Mouse (Mus musculus): Measurements from ENCODE around the gene Zfyve26. TPM values are rescaled to one million over a fixed set of nuclear protein-coding genes. Genes with fewer than 3 reads are reported as not detected.

The Zfyve26 gene
- polyA plus RNA-seq, 1 experiment from 2014 or later: 12.5 TPM

DNA sequence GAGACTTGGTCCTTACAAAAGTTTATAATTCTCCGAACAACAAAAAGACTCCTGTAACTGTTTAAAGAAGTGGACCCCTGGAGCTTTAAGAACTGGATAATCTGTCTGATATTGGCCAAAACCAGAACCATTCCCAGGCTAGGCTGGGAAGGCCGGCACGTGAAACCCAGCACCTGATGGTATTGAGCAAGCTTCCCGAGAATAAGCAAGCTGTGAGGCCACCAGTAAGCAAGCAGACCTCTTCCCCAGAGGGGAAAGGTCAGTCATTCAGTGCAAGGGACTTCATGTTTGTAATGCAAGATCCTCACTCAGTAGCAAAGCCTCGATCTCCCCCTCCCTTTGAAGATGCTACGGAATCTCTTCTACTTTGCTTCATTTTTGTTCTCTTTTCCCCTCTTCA, 3.2 kb downstream of the Zfyve26 start:
- Histone ChIP-seq H3K4me3 (ENCODE audit: low read depth, low read length) (no peak overlapping the region), H3K4me2 (ENCODE audit: low read depth) (no peak overlapping the region), H3K9me3 (ENCODE audit: control insufficient read depth, low read length) (no peaks in the 10 kb centered on the region), H3K9ac (ENCODE audit: low read length) (no peak overlapping the region), H3K27me3 (ENCODE audit: control insufficient read depth, insufficient read depth, low read length) (no peaks in the 10 kb centered on the region), H3K36me3 (ENCODE audit: control insufficient read depth, insufficient read depth, low read length) (no peaks in the 10 kb centered on the region), H3K4me1 (ENCODE audit: control insufficient read depth, insufficient read depth, low read length) (peaks cover 6% of the 10 kb centered on the region), H3K27ac (ENCODE audit: low read depth, low read length) (no peak overlapping the region)
- WGBS: 84% methylated on average over 6 of the region's 6 CpGs
- DNase-seq (ENCODE audit: low spot score): no peak
- ATAC-seq (ENCODE audit: insufficient read depth, low FRiP score, low TSS enrichment): no peak

DNA sequence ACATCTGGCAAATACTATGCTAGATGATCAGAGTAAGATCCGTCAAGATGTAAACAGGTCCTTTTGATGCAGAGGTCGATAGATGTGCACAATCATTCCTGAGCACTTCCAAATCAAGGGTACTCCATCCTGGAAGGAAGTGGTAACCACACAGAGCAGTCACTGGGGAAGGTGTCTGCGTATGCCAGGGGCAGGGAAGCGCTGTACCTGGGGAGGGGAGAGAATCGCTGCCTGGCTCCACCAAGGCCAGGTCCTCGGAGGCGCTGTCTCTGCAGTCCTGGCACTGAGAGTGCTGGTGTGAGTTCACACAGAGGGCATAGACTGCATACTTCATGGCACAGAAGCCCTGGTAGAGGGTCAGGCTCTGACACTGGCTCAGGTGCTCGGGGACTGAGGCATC, 13.5 kb downstream of the Zfyve26 start:
- no peak for DNase-seq (ENCODE audit: low spot score)
- ATAC-seq (ENCODE audit: insufficient read depth, low FRiP score, low TSS enrichment): no peak
- H3K9me3 ChIP-seq (ENCODE audit: control insufficient read depth, low read length): no peaks in the 10 kb centered on the region
- peaks cover 17% of the 10 kb centered on the region for H3K36me3 ChIP-seq (ENCODE audit: control insufficient read depth, insufficient read depth, low read length)
- no peak overlapping the region for H3K27ac ChIP-seq (ENCODE audit: low read depth, low read length)
- no peaks in the 10 kb centered on the region for H3K4me1 ChIP-seq (ENCODE audit: control insufficient read depth, insufficient read depth, low read length)
- H3K4me2 ChIP-seq (ENCODE audit: low read depth): no peak overlapping the region
- no peaks in the 10 kb centered on the region for H3K27me3 ChIP-seq (ENCODE audit: control insufficient read depth, insufficient read depth, low read length)
- 95% methylated on average over 8 of the region's 8 CpGs for WGBS
- no peak overlapping the region for H3K4me3 ChIP-seq (ENCODE audit: low read depth, low read length)
- no peak overlapping the region for H3K9ac ChIP-seq (ENCODE audit: low read length)

DNA sequence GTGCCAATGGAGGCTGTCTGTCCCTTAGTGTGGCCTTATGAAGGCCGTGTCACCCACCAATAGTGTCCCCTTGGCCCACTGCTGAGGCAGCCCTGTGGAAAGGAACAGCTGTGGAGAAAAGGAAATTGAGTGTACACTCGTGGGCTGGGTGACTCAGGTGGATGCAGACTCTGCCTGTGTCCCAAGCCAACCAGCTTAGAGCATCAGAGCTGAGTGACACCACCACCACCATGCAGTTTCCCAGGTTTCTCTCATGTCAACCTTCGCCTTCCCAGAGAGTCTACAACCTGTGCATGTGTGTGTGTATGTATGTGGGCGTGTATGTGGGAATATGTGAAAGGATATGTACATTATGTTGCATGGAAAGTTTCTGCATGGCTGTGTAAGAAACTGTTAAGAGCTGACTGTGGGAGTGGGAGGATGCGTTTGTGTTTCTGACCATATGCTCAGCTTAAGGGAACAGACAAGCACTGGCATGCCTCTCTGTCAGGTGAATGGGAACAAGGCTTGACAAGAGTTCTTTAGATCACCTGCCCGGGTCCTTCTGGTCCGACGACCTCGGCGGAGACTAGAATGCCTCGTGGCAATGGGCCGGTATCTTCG, 16.5 kb downstream of the Zfyve26 start:
- Histone ChIP-seq H3K9ac (ENCODE audit: low read length) (no peak overlapping the region), H3K4me3 (ENCODE audit: low read depth, low read length) (no peak overlapping the region), H3K4me1 (ENCODE audit: control insufficient read depth, insufficient read depth, low read length) (no peaks in the 10 kb centered on the region), H3K36me3 (ENCODE audit: control insufficient read depth, insufficient read depth, low read length) (peaks cover 10% of the 10 kb centered on the region), H3K27ac (ENCODE audit: low read depth, low read length) (no peak overlapping the region), H3K4me2 (ENCODE audit: low read depth) (no peak overlapping the region), H3K9me3 (ENCODE audit: control insufficient read depth, low read length) (no peaks in the 10 kb centered on the region), H3K27me3 (ENCODE audit: control insufficient read depth, insufficient read depth, low read length) (no peaks in the 10 kb centered on the region)
- ATAC-seq (ENCODE audit: insufficient read depth, low FRiP score, low TSS enrichment): no peak
- no peak for DNase-seq (ENCODE audit: low spot score)
- 93% methylated on average over 13 of the region's 13 CpGs for WGBS

DNA sequence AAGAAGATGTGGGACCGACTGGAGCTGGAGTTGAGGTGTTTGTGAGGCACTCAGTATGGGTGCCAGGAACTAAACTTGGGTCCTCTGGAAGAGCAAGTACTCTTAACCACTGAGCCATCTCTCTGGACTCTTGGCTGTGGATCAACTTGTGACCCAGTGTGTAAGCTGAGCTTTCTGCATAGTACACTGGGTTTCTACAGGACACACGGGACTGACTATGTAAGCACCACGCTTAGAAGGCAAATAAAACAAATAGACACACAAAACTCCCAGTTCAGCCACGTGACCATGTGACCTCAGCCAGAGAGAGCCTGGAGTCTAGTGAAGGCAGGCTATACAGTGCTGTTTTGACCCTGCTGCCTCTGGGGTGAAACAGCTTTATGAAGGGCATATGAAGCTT, 23.5 kb downstream of the Zfyve26 start:
- Histone ChIP-seq H3K27me3 (ENCODE audit: control insufficient read depth, insufficient read depth, low read length) (no peaks in the 10 kb centered on the region), H3K36me3 (ENCODE audit: control insufficient read depth, insufficient read depth, low read length) (peaks cover 19% of the 10 kb centered on the region), H3K9me3 (ENCODE audit: control insufficient read depth, low read length) (no peaks in the 10 kb centered on the region), H3K4me1 (ENCODE audit: control insufficient read depth, insufficient read depth, low read length) (no peaks in the 10 kb centered on the region), H3K27ac (ENCODE audit: low read depth, low read length) (no peak overlapping the region), H3K9ac (ENCODE audit: low read length) (no peak overlapping the region), H3K4me3 (ENCODE audit: low read depth, low read length) (no peak overlapping the region), H3K4me2 (ENCODE audit: low read depth) (no peak overlapping the region)
- ATAC-seq (ENCODE audit: insufficient read depth, low FRiP score, low TSS enrichment) (no peak), DNase-seq (ENCODE audit: low spot score) (no peak)
- 86% methylated on average over 4 of the region's 4 CpGs for WGBS

DNA sequence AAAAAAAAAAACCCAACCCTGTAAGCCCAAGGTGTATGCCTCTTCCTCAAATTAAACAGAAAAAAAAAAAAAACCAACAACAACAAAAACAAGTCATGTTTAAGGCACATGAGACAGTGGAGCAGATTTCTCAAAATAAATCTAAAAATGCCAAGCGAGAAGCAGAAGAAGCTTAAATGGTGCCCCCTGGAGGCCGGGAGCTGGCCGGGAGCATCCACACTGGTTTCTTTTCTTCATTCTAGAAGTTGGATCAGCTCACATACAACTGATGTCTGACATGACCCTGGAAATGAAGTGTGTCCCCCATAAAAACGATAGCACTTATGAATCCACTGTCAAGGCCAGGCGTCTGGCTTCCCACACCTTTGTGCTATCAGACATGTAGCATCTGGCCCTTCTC, 35.1 kb downstream of the Zfyve26 start:
- WGBS: 66% methylated on average over 5 of the region's 5 CpGs
- no peak for ATAC-seq (ENCODE audit: insufficient read depth, low FRiP score, low TSS enrichment)
- Histone ChIP-seq H3K27ac (ENCODE audit: low read depth, low read length) (no peak overlapping the region), H3K9me3 (ENCODE audit: control insufficient read depth, low read length) (no peaks in the 10 kb centered on the region), H3K4me2 (ENCODE audit: low read depth) (no peak overlapping the region), H3K4me3 (ENCODE audit: low read depth, low read length) (no peak overlapping the region), H3K4me1 (ENCODE audit: control insufficient read depth, insufficient read depth, low read length) (no peaks in the 10 kb centered on the region), H3K27me3 (ENCODE audit: control insufficient read depth, insufficient read depth, low read length) (no peaks in the 10 kb centered on the region), H3K9ac (ENCODE audit: low read length) (no peak overlapping the region), H3K36me3 (ENCODE audit: control insufficient read depth, insufficient read depth, low read length) (peaks cover 2% of the 10 kb centered on the region)
- peak; percentile 48 for DNase-seq (ENCODE audit: low spot score)

DNA sequence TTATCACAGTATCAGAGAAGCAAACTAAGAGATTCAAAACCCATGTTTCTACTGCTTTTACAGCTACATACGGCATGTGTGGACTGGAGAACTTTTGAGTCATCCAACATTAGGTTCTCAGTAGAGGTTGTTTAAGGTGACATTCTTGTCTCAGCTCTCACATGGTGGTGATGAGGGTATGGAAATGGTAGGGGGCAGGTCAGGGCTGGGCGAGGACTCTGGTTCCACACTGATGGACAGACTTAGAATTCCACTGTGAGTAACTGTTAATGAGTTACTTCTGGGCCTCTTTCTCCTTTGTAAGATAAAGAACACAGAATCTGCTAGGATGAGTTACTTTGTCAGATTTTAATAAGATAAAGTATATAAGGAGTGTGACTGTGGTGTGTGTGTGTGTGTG, 36.0 kb downstream of the Zfyve26 start:
- Histone ChIP-seq H3K27me3 (ENCODE audit: control insufficient read depth, insufficient read depth, low read length) (no peaks in the 10 kb centered on the region), H3K4me2 (ENCODE audit: low read depth) (no peak overlapping the region), H3K4me3 (ENCODE audit: low read depth, low read length) (no peak overlapping the region), H3K27ac (ENCODE audit: low read depth, low read length) (no peak overlapping the region), H3K36me3 (ENCODE audit: control insufficient read depth, insufficient read depth, low read length) (peaks cover 2% of the 10 kb centered on the region), H3K4me1 (ENCODE audit: control insufficient read depth, insufficient read depth, low read length) (no peaks in the 10 kb centered on the region), H3K9ac (ENCODE audit: low read length) (no peak overlapping the region), H3K9me3 (ENCODE audit: control insufficient read depth, low read length) (no peaks in the 10 kb centered on the region)
- no peak for DNase-seq (ENCODE audit: low spot score)
- 87% methylated on average over 2 of the region's 2 CpGs for WGBS
- ATAC-seq (ENCODE audit: insufficient read depth, low FRiP score, low TSS enrichment): no peak

DNA sequence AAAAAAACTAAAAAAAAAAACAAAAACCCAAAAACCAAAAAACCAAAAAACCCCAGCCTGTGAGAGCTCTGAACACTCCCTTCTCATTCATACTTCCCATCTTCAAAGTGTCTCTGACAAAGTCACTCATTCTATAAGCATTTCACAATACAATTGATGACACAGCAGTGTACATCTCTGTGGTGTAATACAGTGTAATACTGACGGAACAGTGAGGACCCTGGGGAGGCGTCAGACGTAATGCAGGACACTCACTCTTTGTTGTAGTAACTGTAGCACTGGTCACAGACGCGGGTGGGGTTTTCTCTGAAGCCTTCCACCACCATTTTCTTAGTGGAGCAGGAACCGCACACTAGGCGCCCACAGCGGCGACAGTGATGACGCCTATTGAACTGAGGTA, 41.1 kb downstream of the Zfyve26 start:
- Histone ChIP-seq H3K4me1 (ENCODE audit: control insufficient read depth, insufficient read depth, low read length) (no peaks in the 10 kb centered on the region), H3K36me3 (ENCODE audit: control insufficient read depth, insufficient read depth, low read length) (peaks cover 7% of the 10 kb centered on the region; the same call in 1 of the 2 replicates), H3K4me2 (ENCODE audit: low read depth) (no peak overlapping the region), H3K9ac (ENCODE audit: low read length) (no peak overlapping the region), H3K4me3 (ENCODE audit: low read depth, low read length) (no peak overlapping the region), H3K27me3 (ENCODE audit: control insufficient read depth, insufficient read depth, low read length) (no peaks in the 10 kb centered on the region), H3K27ac (ENCODE audit: low read depth, low read length) (no peak overlapping the region), H3K9me3 (ENCODE audit: control insufficient read depth, low read length) (no peaks in the 10 kb centered on the region)
- 92% methylated on average over 10 of the region's 10 CpGs for WGBS
- no peak for DNase-seq (ENCODE audit: low spot score)
- ATAC-seq (ENCODE audit: insufficient read depth, low FRiP score, low TSS enrichment): no peak

DNA sequence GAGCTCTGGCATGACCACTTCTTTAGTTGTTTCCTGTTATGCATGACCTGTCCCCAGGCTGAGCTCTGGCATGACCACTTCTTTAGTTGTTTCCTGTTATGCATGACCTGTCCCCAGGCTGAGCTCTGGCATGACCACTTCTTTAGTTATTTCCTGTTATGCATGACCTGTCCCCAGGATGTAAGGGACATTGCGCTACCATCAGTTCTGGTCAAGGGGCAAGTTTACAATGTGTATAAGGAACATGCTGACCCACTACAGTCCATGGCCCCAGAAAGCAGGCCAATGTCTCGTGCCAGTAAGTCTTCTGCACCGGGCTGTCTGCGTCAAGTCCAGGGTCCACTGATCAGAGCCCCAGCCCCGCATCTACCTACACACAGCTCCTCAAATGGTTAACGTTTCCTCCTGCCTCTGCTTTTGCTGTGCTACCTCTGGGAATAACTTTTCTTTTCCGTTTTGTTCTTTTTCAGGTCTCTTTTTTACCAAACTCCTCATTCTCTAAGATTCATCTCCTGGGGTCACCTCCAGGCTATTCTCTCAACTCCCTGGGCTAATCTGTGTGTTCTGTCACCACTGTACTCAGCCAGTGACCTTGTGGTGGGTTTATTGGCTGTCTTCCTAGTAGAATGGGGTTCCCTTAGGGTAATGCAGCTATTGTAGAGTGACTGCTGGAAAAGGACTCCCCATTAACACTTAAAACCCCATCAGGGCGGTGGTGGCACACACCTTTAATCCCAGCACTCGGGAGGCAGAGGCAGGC, 42.6 kb downstream of the Zfyve26 start:
- H3K9ac ChIP-seq (ENCODE audit: low read length): no peak overlapping the region
- H3K36me3 ChIP-seq (ENCODE audit: control insufficient read depth, insufficient read depth, low read length): peaks cover 7% of the 10 kb centered on the region; the same call in 1 of the 2 replicates
- no peaks in the 10 kb centered on the region for H3K9me3 ChIP-seq (ENCODE audit: control insufficient read depth, low read length)
- H3K27ac ChIP-seq (ENCODE audit: low read depth, low read length): no peak overlapping the region
- H3K27me3 ChIP-seq (ENCODE audit: control insufficient read depth, insufficient read depth, low read length): no peaks in the 10 kb centered on the region
- ATAC-seq (ENCODE audit: insufficient read depth, low FRiP score, low TSS enrichment): no peak
- 92% methylated on average over 9 of the region's 9 CpGs for WGBS
- H3K4me2 ChIP-seq (ENCODE audit: low read depth): no peak overlapping the region
- DNase-seq (ENCODE audit: low spot score): no peak
- no peaks in the 10 kb centered on the region for H3K4me1 ChIP-seq (ENCODE audit: control insufficient read depth, insufficient read depth, low read length)
- no peak overlapping the region for H3K4me3 ChIP-seq (ENCODE audit: low read depth, low read length)

DNA sequence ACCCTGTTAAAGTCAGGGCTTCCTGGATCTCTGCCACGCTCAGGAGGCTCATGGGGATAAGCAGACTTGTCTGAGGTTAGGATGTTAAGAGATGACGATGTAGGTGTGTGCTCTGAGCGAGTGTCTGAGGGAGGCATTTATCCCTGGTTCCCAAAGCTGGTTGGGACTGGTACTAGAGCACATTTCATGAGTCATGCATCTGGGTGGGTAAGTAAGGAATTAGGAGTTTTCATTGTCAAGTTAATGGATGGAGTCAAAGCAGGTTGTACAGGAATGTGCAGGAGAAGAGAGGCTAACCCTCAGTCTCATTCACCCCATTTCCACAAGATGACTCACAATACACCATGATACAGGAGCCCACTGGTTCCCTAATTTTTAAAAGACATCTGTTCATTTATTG, 48.0 kb downstream of the Zfyve26 start:
- H3K4me1 ChIP-seq (ENCODE audit: control insufficient read depth, insufficient read depth, low read length): no peaks in the 10 kb centered on the region
- H3K27ac ChIP-seq (ENCODE audit: low read depth, low read length): no peak overlapping the region
- no peak overlapping the region for H3K4me3 ChIP-seq (ENCODE audit: low read depth, low read length)
- DNase-seq (ENCODE audit: low spot score) (no peak), ATAC-seq (ENCODE audit: insufficient read depth, low FRiP score, low TSS enrichment) (no peak)
- WGBS: 92% methylated on average over 3 of the region's 3 CpGs
- H3K27me3 ChIP-seq (ENCODE audit: control insufficient read depth, insufficient read depth, low read length): no peaks in the 10 kb centered on the region
- no peak overlapping the region for H3K4me2 ChIP-seq (ENCODE audit: low read depth)
- peaks cover 10% of the 10 kb centered on the region; the same call in 1 of the 2 replicates for H3K36me3 ChIP-seq (ENCODE audit: control insufficient read depth, insufficient read depth, low read length)
- no peaks in the 10 kb centered on the region for H3K9me3 ChIP-seq (ENCODE audit: control insufficient read depth, low read length)
- H3K9ac ChIP-seq (ENCODE audit: low read length): no peak overlapping the region
